Mouse (Mus musculus): ENCODE measurements at regions not wholly inside any gene's neighbourhood (a gene's known extent, or its start where the extent isn't known, plus 50 kb on each side); places are given as distances from the start of the nearest gene placed in this dataset.

DNA sequence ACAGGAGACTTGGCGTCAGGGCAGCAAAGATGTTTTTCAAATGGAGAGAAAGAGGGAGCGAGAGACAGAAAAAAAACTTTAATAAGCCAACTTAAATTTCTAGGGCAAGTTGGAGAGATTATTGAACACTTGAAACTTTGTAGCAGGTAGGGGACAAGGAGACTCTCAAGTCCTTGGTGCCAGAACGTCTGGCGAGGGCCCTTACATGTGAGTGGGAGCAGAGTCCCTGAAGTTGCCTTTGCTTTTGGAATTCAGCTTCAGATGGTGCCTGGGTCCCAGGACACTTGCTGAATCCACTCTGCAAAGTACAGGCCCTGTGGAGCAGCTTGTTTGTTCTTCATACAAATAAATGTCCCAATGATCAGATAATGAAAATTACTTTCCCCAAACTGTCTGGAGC, 693.2 kb upstream of the Adgrl2 start:
- DNase-seq (ENCODE audit: low spot score), result no peak
- Histone ChIP-seq H3K4me1 (no peaks in the 10 kb centered on the region), H3K27ac (replicated peaks) (no peak overlapping the region), H3K27me3 (ENCODE audit: low read depth, poor library complexity, severe bottlenecking) (no peaks in the 10 kb centered on the region), H3K36me3 (no peaks in the 10 kb centered on the region), H3K9me3 (replicated peaks) (no peaks in the 10 kb centered on the region), H3K4me3 (no peak overlapping the region)
- WGBS, result 85% methylated on average over 4 of the region's 4 CpGs

DNA sequence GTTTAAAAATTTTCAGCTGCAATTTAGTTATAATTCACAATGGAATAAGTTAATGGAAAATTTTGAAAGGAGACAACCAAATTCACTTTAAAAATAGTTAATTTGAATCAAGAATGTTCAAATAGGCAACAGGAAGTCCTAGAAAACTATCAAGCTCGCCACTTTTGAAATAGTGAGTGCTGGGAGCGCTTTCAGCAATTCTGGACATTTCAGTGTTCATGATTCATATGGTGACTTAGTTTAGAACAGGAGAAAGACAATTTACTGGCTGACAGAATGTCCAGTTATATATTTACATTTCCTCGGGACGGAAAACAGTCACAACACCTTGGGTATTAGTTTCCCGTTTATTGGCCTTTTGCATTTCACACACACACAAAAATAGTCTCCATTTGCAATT, 691.9 kb upstream of the Adgrl2 start:
- DNase-seq (ENCODE audit: low spot score), result no peak
- H3K4me1 ChIP-seq, result no peaks in the 10 kb centered on the region
- 94% methylated on average over 5 of the region's 5 CpGs for WGBS

DNA sequence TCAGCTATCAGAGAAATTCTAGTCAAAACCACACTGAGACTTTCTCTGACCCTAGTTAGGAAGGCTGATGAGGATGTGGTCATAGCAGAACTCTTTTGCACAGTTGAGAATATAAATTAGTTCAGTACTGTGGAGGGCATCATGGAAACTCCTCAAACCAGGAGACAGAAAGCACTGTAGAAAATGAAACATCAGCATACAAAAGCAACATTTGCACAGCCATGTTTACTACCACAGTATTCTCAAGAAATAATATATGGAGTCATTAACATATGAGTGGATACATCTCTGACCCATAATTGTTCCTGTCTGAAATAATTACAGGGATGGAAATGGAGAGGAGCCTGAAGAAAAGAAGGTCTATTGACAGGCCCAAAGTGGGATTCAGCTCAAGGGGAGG, 683.6 kb upstream of the Adgrl2 start:
- Histone ChIP-seq H3K4me1 (no peaks in the 10 kb centered on the region), H3K9me3 (replicated peaks) (no peaks in the 10 kb centered on the region), H3K27me3 (ENCODE audit: low read depth, poor library complexity, severe bottlenecking) (no peaks in the 10 kb centered on the region), H3K36me3 (no peaks in the 10 kb centered on the region), H3K27ac (replicated peaks) (no peak overlapping the region), H3K4me3 (no peak overlapping the region)
- DNase-seq (ENCODE audit: low spot score), result no peak

More for the DNA sequence above, 691.9 kb upstream of the Adgrl2 start:
- Histone ChIP-seq H3K36me3 (no peaks in the 10 kb centered on the region), H3K9me3 (replicated peaks) (no peaks in the 10 kb centered on the region), H3K27me3 (ENCODE audit: low read depth, poor library complexity, severe bottlenecking) (no peaks in the 10 kb centered on the region), H3K27ac (replicated peaks) (no peak overlapping the region), H3K4me3 (no peak overlapping the region)

DNA sequence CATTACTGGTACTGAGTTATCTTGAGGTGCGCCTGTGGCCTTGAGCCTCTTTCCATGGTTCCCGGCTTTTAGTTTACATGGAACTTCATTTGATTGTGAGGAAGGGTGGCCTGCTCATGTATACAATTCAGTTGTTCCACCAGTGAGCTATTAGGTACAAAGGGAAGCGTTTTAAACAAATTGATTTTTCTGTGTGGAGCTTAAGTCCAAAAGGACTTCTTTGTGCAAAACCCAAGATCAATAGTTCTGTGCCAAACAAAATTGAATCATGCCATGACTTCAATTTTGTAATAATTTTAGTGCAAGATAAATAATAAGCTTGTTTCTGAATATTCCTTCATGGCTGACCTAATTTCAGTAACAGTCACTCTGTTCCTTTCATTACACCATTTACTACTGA, 674.3 kb upstream of the Adgrl2 start:
- H3K4me1 ChIP-seq, result no peaks in the 10 kb centered on the region
- H3K27ac ChIP-seq (replicated peaks), result no peak overlapping the region
- DNase-seq (ENCODE audit: low spot score), result no peak
- WGBS, result 91% methylated on average over 3 of the region's 3 CpGs
- H3K36me3 ChIP-seq, result no peaks in the 10 kb centered on the region
- H3K9me3 ChIP-seq (replicated peaks), result no peaks in the 10 kb centered on the region; the same call in 1 of the 2 replicates
- no peak overlapping the region for H3K4me3 ChIP-seq
- H3K27me3 ChIP-seq (ENCODE audit: low read depth, poor library complexity, severe bottlenecking), result no peaks in the 10 kb centered on the region

DNA sequence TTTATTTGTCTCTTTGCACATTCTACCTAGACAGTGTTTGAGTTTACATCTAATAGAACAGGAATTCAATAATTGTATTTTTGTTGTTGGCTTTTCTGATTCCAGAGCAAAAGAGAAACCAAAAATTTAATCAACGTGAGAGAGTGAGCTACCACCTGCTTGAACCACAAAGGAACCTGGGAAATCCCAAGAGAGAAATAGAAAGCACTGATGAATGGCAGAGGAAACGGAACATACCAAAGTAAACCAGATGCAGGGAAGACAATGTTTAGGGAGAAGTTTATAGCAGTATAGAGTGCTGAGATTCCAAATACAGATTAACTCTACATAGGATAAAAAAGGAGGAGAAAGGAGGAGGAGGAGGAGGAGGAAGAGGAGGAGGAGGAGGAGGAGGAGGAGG, 648.0 kb upstream of the Adgrl2 start:
- no peaks in the 10 kb centered on the region for H3K36me3 ChIP-seq
- H3K27me3 ChIP-seq (ENCODE audit: low read depth, poor library complexity, severe bottlenecking), result no peaks in the 10 kb centered on the region
- H3K4me3 ChIP-seq, result no peak overlapping the region
- H3K27ac ChIP-seq (replicated peaks), result no peak overlapping the region
- H3K4me1 ChIP-seq, result no peaks in the 10 kb centered on the region
- DNase-seq (ENCODE audit: low spot score), result no peak
- no peaks in the 10 kb centered on the region for H3K9me3 ChIP-seq (replicated peaks)
- 85% methylated on average over 2 of the region's 2 CpGs for WGBS

DNA sequence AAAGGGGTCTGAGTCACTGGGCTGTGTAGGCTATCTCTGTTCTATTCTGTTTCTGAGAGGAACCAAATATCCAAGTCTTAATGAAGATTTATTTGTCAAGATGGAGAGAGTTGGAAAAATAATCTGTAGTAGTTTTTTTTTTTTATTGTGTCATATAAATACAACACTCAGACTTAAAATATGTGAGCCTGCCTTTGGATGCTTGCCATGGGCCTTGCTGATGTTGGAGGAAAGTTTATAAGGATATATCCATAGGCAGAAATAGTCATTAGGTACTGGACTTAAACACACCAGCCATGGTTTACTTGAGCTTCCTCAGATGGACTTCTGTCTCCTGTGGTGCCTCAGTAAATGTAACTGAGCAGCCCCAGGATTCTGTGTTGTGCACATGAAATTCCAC, 635.8 kb upstream of the Adgrl2 start:
- DNase-seq (ENCODE audit: low spot score), result no peak
- Histone ChIP-seq H3K4me3 (no peak overlapping the region), H3K27me3 (ENCODE audit: low read depth, poor library complexity, severe bottlenecking) (no peaks in the 10 kb centered on the region)

DNA sequence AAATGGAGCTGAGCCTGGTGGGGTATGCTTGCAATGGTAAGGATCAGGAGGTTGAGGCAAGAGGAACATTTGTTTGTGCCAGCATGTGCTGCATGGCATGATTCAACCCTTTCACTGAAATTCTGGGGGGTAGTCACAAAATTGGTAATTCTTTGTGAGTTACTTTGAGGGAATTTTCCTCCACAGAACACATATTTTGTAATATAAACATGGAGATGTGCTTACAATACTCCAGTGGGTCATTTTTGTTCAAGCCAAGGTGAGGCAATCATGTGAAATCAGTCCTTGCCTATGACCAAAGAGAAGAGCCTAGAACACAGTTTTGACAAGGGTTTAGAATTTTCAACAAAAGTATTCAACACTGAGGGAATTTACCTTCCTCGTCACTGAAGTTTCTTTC, 635.1 kb upstream of the Adgrl2 start:
- H3K4me3 ChIP-seq, result no peak overlapping the region
- H3K36me3 ChIP-seq, result no peaks in the 10 kb centered on the region
- H3K4me1 ChIP-seq, result no peaks in the 10 kb centered on the region
- H3K9me3 ChIP-seq (replicated peaks), result no peaks in the 10 kb centered on the region
- no peak for DNase-seq (ENCODE audit: low spot score)
- 85% methylated on average over 1 of the region's 1 CpGs for WGBS
- no peak overlapping the region for H3K27ac ChIP-seq (replicated peaks)
- no peaks in the 10 kb centered on the region for H3K27me3 ChIP-seq (ENCODE audit: low read depth, poor library complexity, severe bottlenecking)

More for the DNA sequence above, 635.8 kb upstream of the Adgrl2 start:
- Histone ChIP-seq H3K27ac (replicated peaks) (no peak overlapping the region), H3K9me3 (replicated peaks) (no peaks in the 10 kb centered on the region), H3K4me1 (no peaks in the 10 kb centered on the region), H3K36me3 (no peaks in the 10 kb centered on the region)

DNA sequence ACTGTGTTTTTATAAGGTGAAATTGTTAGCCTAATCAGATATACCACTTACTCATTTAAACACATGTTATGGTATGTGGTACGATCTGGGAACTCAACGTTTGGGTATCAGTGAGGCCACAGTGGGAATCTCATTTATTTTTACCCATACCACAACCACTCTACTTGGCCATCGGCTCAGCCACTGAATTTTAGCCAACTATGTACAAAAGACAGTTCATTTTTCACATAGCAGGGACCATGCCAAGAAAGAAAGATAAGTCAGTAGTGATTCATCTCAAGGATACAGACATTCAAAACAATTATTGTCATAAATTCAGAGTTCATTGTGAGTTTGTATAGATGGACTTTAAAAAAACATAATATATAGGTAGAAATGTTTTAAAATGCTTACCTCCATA, 634.7 kb upstream of the Adgrl2 start:
- no peaks in the 10 kb centered on the region for H3K9me3 ChIP-seq (replicated peaks)
- H3K4me1 ChIP-seq, result no peaks in the 10 kb centered on the region
- H3K4me3 ChIP-seq, result no peak overlapping the region
- no peaks in the 10 kb centered on the region for H3K36me3 ChIP-seq
- no peaks in the 10 kb centered on the region for H3K27me3 ChIP-seq (ENCODE audit: low read depth, poor library complexity, severe bottlenecking)
- WGBS, result 87% methylated on average over 3 of the region's 3 CpGs
- DNase-seq (ENCODE audit: low spot score), result no peak
- no peak overlapping the region for H3K27ac ChIP-seq (replicated peaks)

DNA sequence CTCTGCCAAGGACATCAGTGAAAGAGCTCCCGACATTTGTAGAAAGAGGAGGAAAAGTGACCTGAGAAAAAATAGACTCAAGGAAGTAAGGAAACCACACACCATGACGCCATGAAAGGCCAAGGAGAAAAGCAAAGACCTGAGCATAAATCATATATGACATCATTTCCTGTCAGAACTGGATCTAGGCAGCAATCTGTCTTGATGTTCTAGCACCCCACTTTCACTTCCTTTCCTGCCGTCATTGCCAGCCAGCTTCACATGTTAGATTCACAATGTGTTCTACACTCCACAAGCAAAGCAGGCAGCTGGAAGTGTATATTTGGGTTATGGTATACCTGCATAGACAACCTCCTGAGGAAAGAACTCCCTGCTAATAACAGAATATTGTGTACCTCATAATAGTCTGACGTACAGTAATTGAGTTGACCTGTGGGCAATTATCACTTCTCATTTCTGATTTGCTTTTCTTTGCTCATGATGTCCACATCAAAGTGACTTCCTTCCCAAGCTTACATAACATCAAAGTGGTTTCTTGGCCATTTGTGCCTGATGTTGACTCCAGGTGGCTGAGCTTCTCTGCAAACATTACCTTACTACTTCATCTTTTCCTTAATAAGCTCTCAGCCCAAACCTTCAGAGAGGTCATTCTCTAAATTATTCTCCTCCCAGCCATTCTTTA, 633.6 kb upstream of the Adgrl2 start:
- WGBS, result 84% methylated on average over 4 of the region's 4 CpGs

DNA sequence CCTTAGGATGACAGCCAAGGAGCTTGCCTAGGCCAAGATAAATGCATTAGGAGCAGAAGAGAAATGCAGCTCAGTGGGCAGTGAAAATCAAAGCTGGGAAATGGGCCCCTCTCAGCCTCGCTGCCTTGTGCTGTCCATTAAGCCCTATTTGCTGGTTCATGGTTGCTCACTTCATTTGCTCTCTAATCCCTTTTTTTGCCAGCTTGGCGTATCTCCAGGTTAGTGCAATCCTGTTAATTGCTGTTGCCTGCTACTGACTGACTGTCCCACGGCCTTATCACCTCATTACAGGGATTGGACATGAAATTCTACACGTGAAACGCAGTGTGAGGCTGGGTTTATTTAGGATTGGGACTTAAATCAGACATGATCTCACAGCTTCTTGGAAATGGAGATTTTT, 613.5 kb upstream of the Adgrl2 start:
- H3K4me1 ChIP-seq, result peaks cover 3% of the 10 kb centered on the region; the same call in 1 of the 2 replicates
- no peaks in the 10 kb centered on the region for H3K9me3 ChIP-seq (replicated peaks)
- no peak overlapping the region for H3K27ac ChIP-seq (replicated peaks)
- no peak for DNase-seq (ENCODE audit: low spot score)
- H3K36me3 ChIP-seq, result no peaks in the 10 kb centered on the region
- H3K27me3 ChIP-seq (ENCODE audit: low read depth, poor library complexity, severe bottlenecking), result no peaks in the 10 kb centered on the region
- 76% methylated on average over 5 of the region's 5 CpGs for WGBS
- no peak overlapping the region for H3K4me3 ChIP-seq

More for the DNA sequence above, 633.6 kb upstream of the Adgrl2 start:
- Histone ChIP-seq H3K9me3 (replicated peaks) (no peaks in the 10 kb centered on the region), H3K36me3 (no peaks in the 10 kb centered on the region), H3K27me3 (ENCODE audit: low read depth, poor library complexity, severe bottlenecking) (no peaks in the 10 kb centered on the region), H3K4me3 (no peak overlapping the region), H3K27ac (replicated peaks) (no peak overlapping the region), H3K4me1 (no peaks in the 10 kb centered on the region)
- DNase-seq (ENCODE audit: low spot score), result no peak

DNA sequence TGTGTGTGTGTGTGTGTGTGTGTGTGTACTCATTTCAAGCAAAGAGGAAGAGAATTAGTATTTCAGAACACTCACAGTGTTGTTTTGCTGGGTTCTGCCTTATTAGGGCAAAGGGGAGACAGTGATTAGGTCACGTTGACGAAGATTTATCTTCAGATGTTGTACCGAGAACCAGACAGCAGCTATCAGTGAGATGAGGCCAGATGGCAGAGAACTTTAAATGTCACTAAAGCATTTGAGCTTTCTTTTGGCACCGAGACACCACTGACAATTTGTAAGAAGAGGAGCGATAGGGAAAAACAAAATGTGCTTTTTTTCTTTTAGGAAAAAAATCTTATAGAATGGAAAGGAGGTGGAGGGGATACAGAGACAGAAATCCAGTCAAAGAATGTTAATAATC, 610.9 kb upstream of the Adgrl2 start:
- Histone ChIP-seq H3K27me3 (ENCODE audit: low read depth, poor library complexity, severe bottlenecking) (no peaks in the 10 kb centered on the region), H3K9me3 (replicated peaks) (no peaks in the 10 kb centered on the region), H3K4me1 (peaks cover 3% of the 10 kb centered on the region; the same call in 1 of the 2 replicates), H3K36me3 (no peaks in the 10 kb centered on the region), H3K27ac (replicated peaks) (no peak overlapping the region), H3K4me3 (no peak overlapping the region)
- WGBS, result 89% methylated on average over 5 of the region's 5 CpGs
- DNase-seq (ENCODE audit: low spot score), result no peak

DNA sequence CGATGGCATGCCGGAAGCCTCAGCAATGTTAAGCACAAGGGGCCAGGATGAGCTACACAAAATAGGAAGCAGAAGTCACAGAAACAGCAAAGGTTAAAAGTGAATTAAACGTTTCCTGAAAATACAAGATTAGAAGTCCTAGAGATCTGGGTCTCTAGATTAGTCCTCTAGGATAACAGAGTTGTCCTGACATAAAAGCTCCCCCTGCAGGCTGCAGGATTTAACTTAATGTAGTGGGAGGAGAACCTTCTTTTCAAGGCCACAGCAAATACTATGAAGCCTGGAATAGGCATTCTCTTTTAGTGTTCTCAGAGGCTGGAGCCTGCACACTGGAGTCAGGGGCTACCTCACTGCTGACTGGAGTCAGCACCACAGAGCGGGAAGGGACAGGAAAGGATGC, 604.1 kb upstream of the Adgrl2 start:
- Histone ChIP-seq H3K9me3 (replicated peaks) (no peaks in the 10 kb centered on the region), H3K27ac (replicated peaks) (no peak overlapping the region), H3K4me3 (no peak overlapping the region), H3K27me3 (ENCODE audit: low read depth, poor library complexity, severe bottlenecking) (no peaks in the 10 kb centered on the region), H3K36me3 (no peaks in the 10 kb centered on the region), H3K4me1 (no peaks in the 10 kb centered on the region)
- 74% methylated on average over 4 of the region's 4 CpGs for WGBS
- DNase-seq (ENCODE audit: low spot score), result no peak

DNA sequence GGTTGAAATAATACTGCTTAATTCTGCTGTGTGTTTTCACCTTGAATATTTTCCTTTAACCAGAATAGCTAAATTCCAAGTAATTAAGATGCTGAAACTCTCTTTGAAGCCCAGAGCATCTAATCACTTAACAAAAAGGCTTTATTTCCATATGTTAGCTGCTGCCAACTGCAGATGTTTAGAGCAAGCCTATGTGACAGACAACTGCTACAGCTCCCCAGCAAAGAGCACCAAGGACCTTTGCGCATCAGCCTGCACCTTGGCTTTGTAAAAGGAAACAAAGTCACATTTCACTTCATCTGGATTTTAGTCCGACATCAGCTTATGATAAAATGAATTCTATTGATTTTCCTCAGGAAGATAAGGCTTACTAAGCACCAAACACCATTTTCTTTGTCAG, 595.4 kb upstream of the Adgrl2 start:
- 28% methylated on average over 2 of the region's 2 CpGs for WGBS
- Histone ChIP-seq H3K36me3 (no peaks in the 10 kb centered on the region), H3K4me1 (peaks cover 31% of the 10 kb centered on the region), H3K27me3 (ENCODE audit: low read depth, poor library complexity, severe bottlenecking) (no peaks in the 10 kb centered on the region), H3K9me3 (replicated peaks) (no peaks in the 10 kb centered on the region), H3K4me3 (no peak overlapping the region), H3K27ac (replicated peaks) (0 out of 2 replicates have a peak overlapping the region, but pooled peaks have one; percentile 55)
- DNase-seq (ENCODE audit: low spot score), result peak; percentile 12

DNA sequence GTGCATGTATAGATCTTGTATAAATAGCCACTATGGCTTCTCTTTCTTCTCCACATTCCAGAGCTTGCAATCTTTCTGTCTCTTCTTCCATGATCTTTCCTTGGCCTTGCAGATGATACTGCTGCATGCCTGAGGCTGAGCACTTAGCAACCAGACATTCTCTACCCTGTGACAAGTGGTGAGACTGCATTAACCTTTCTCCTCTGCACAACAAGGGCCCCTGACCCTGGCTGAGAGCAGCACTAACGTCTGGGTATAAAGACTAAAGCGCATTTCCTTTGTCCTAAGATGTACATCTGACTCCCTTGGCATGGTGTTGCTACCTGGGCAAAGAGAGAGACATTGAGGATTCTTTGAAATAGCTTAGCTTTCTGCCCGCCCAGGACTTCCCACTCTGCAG, 590.8 kb upstream of the Adgrl2 start:
- WGBS, result 18% methylated on average over 3 of the region's 3 CpGs
- no peak overlapping the region for H3K4me3 ChIP-seq
- DNase-seq (ENCODE audit: low spot score), result peak; percentile 68
- H3K27me3 ChIP-seq (ENCODE audit: low read depth, poor library complexity, severe bottlenecking), result no peaks in the 10 kb centered on the region
- H3K9me3 ChIP-seq (replicated peaks), result no peaks in the 10 kb centered on the region
- H3K4me1 ChIP-seq, result peaks cover 54% of the 10 kb centered on the region
- no peaks in the 10 kb centered on the region for H3K36me3 ChIP-seq
- H3K27ac ChIP-seq (replicated peaks), result peak overlapping the region; percentile 79
